Mouse (Mus musculus) naive thymus-derived CD4-positive, alpha-beta T cell, adult 2 months (primary cell): ENCODE data around the gene Retreg3.

Source experiments
- DNase-seq: peaks from one replicate; pipeline ENCODE4 v3.0.0-alpha.2; 2011; ENCODE audit warnings: low read depth

Retreg3 gene

GRCm38 (mm10) chr11:101115564-101115963 lies 4.1 kb downstream of the Retreg3 start:
- no peak for DNase-seq

- no peak for DNase-seq
Measured at GRCm38 (mm10) chr11:101112186-101112585, 7.5 kb downstream of the Retreg3 start.

GRCm38 (mm10) chr11:101111178-101111577 lies 8.5 kb downstream of the Retreg3 start:
- DNase-seq = no peak

GRCm38 (mm10) chr11:101110708-101111107 lies 9.0 kb downstream of the Retreg3 start:
- no peak for DNase-seq

- no peak for DNase-seq
Measured at GRCm38 (mm10) chr11:101109351-101109750, 10.3 kb downstream of the Retreg3 start.

GRCm38 (mm10) chr11:101103011-101103410 lies 16.7 kb downstream of the Retreg3 start:
- DNase-seq = no peak

GRCm38 (mm10) chr11:101098231-101098630 lies 21.5 kb downstream of the Retreg3 start:
- DNase-seq = no peak

GRCm38 (mm10) chr11:101095314-101096024 lies 24.2 kb downstream of the Retreg3 start, which contains the start of gene Psmc3ip:
Psmc3ip (minus strand) TSS chr11:101095436.
- peak; percentile 91 for DNase-seq

- DNase-seq = no peak
Measured at GRCm38 (mm10) chr11:101094930-101095313, 24.8 kb downstream of the Retreg3 start.

- DNase-seq = no peak
Measured at GRCm38 (mm10) chr11:101089931-101090330, 29.8 kb downstream of the Retreg3 start.

- no peak for DNase-seq
Measured at GRCm38 (mm10) chr11:101087682-101088055, 32.0 kb downstream of the Retreg3 start.

- peak; percentile 93 for DNase-seq
Measured at GRCm38 (mm10) chr11:101086756-101087681, 32.7 kb downstream of the Retreg3 start, which contains the start of gene Mlx. Mlx (plus strand) TSS chr11:101087277.

- no peak for DNase-seq
Measured at GRCm38 (mm10) chr11:101086323-101086674, 33.4 kb downstream of the Retreg3 start.

GRCm38 (mm10) chr11:101085617-101086322 lies 33.9 kb downstream of the Retreg3 start:
- no peak for DNase-seq

GRCm38 (mm10) chr11:101084811-101085210 lies 34.9 kb downstream of the Retreg3 start:
- no peak for DNase-seq

- DNase-seq = no peak
Measured at GRCm38 (mm10) chr11:101084246-101084645, 35.4 kb downstream of the Retreg3 start.

- no peak for DNase-seq
Measured at GRCm38 (mm10) chr11:101083083-101083697, 36.5 kb downstream of the Retreg3 start.

- DNase-seq = peak; percentile 95
Measured at GRCm38 (mm10) chr11:101082208-101083082, 37.2 kb downstream of the Retreg3 start, which contains the start of gene Coasy. Coasy (plus strand) TSS chr11:101082565.

GRCm38 (mm10) chr11:101081659-101082058 lies 38.0 kb downstream of the Retreg3 start:
- peak; percentile 32 for DNase-seq

- no peak for DNase-seq
Measured at GRCm38 (mm10) chr11:101080421-101080820, 39.3 kb downstream of the Retreg3 start.

- DNase-seq = peak; percentile 46
Measured at GRCm38 (mm10) chr11:101079746-101080145, 39.9 kb downstream of the Retreg3 start.
